Mouse (Mus musculus): ENCODE results near the gene Clec2l.
"Not testable (repeated sequence)": the region's sequence is repeated elsewhere in the genome, so short reads cannot be mapped to it uniquely, and the experiment has no call there.

The Clec2l gene

GRCm38 (mm10) chr6:38670488-38670887, 7.6 kb downstream of the Clec2l start:
- not testable (repeated sequence) for DNase-seq (ENCODE audit: extremely low read depth, low read depth)

- DNase-seq (ENCODE audit: extremely low read depth, low read depth): peak; percentile 14
Measured at GRCm38 (mm10) chr6:38671270-38671669, 8.4 kb downstream of the Clec2l start.

- no peak for DNase-seq (ENCODE audit: extremely low read depth, low read depth)
Measured at GRCm38 (mm10) chr6:38672011-38672410, 9.1 kb downstream of the Clec2l start.

GRCm38 (mm10) chr6:38676217-38676616, 13.3 kb downstream of the Clec2l start:
- DNase-seq (ENCODE audit: extremely low read depth, low read depth): peak; percentile 50

GRCm38 (mm10) chr6:38676723-38677122, 13.9 kb downstream of the Clec2l start:
- DNase-seq (ENCODE audit: extremely low read depth, low read depth): peak; percentile 50

GRCm38 (mm10) chr6:38677629-38678028, 14.8 kb downstream of the Clec2l start:
- DNase-seq (ENCODE audit: extremely low read depth, low read depth): peak; percentile 79

GRCm38 (mm10) chr6:38682532-38682931, 19.7 kb downstream of the Clec2l start:
- DNase-seq (ENCODE audit: extremely low read depth, low read depth): no peak

- DNase-seq (ENCODE audit: extremely low read depth, low read depth): no peak
Measured at GRCm38 (mm10) chr6:38687216-38687615, 24.3 kb downstream of the Clec2l start.

- DNase-seq (ENCODE audit: extremely low read depth, low read depth): no peak
Measured at GRCm38 (mm10) chr6:38688841-38689240, 26.0 kb downstream of the Clec2l start.

- no peak for DNase-seq (ENCODE audit: extremely low read depth, low read depth)
Measured at GRCm38 (mm10) chr6:38690615-38691014, 27.7 kb downstream of the Clec2l start.

GRCm38 (mm10) chr6:38691052-38691451, 28.2 kb downstream of the Clec2l start:
- DNase-seq (ENCODE audit: extremely low read depth, low read depth): no peak

- DNase-seq (ENCODE audit: extremely low read depth, low read depth): no peak
Measured at GRCm38 (mm10) chr6:38692556-38692955, 29.7 kb downstream of the Clec2l start.

GRCm38 (mm10) chr6:38695380-38696054, 32.6 kb downstream of the Clec2l start:
- DNase-seq (ENCODE audit: extremely low read depth, low read depth): peak; percentile 44

- DNase-seq (ENCODE audit: extremely low read depth, low read depth): no peak
Measured at GRCm38 (mm10) chr6:38696570-38696969, 33.7 kb downstream of the Clec2l start.

GRCm38 (mm10) chr6:38698233-38698889, 35.5 kb downstream of the Clec2l start:
- DNase-seq (ENCODE audit: extremely low read depth, low read depth): no peak

- DNase-seq (ENCODE audit: extremely low read depth, low read depth): no peak
Measured at GRCm38 (mm10) chr6:38701421-38701820, 38.6 kb downstream of the Clec2l start.

- DNase-seq (ENCODE audit: extremely low read depth, low read depth): no peak
Measured at GRCm38 (mm10) chr6:38702810-38703399, 40.0 kb downstream of the Clec2l start.

- DNase-seq (ENCODE audit: extremely low read depth, low read depth): no peak
Measured at GRCm38 (mm10) chr6:38703526-38703925, 40.7 kb downstream of the Clec2l start.

- DNase-seq (ENCODE audit: extremely low read depth, low read depth): no peak
Measured at GRCm38 (mm10) chr6:38704264-38704984, 41.6 kb downstream of the Clec2l start.

- no peak for DNase-seq (ENCODE audit: extremely low read depth, low read depth)
Measured at GRCm38 (mm10) chr6:38710449-38710848, 47.6 kb downstream of the Clec2l start.

- no peak for DNase-seq (ENCODE audit: extremely low read depth, low read depth)
Measured at GRCm38 (mm10) chr6:38713957-38714898, 51.4 kb downstream of the Clec2l start.

All from MEL-GATA-1-ER (cell line).